Mouse (Mus musculus) lung, adult 18-20 months (tissue): Measurements from ENCODE around the gene Slc12a1.
A peak's percentile ranks its signal among the peaks of the same experiment; 100 is the strongest.
"Not testable (repeated sequence)": the region's sequence is repeated elsewhere in the genome, so short reads cannot be mapped to it uniquely, and the experiment has no call there.

Source experiments
- DNase-seq, 2 experiments: peaks; one replicate each; pipeline ENCODE4 v3.0.0; 2022; ENCODE audit warnings: mixed read lengths in 2 of 2

Slc12a1 gene

GRCm38 (mm10) chr2:125152388-125152787 is at the start of gene Slc12a1:
TSS of gene Slc12a1 (plus strand) at chr2:125152505.
- DNase-seq: no peak

GRCm38 (mm10) chr2:125104491-125104890 is 47.8 kb upstream of the Slc12a1 start:
- DNase-seq: not testable (repeated sequence)

- DNase-seq: not testable (repeated sequence)
Measured at GRCm38 (mm10) chr2:125106536-125106935, 45.8 kb upstream of the Slc12a1 start.

GRCm38 (mm10) chr2:125119381-125120110 is 32.8 kb upstream of the Slc12a1 start:
- no peak for DNase-seq

- no peak for DNase-seq
Measured at GRCm38 (mm10) chr2:125122288-125122623, 30.0 kb upstream of the Slc12a1 start.

- DNase-seq: peak; percentile 47 to 53
Measured at GRCm38 (mm10) chr2:125122624-125123476, 29.5 kb upstream of the Slc12a1 start.

- peak; percentile 73 to 77 for DNase-seq
Measured at GRCm38 (mm10) chr2:125123477-125123852, 28.8 kb upstream of the Slc12a1 start, which contains the start of gene Myef2. TSS of gene Myef2 (minus strand) at chr2:125123661.

- DNase-seq: no peak
Measured at GRCm38 (mm10) chr2:125125824-125126223, 26.5 kb upstream of the Slc12a1 start.

- no peak for DNase-seq
Measured at GRCm38 (mm10) chr2:125126792-125127191, 25.5 kb upstream of the Slc12a1 start.

DNA sequence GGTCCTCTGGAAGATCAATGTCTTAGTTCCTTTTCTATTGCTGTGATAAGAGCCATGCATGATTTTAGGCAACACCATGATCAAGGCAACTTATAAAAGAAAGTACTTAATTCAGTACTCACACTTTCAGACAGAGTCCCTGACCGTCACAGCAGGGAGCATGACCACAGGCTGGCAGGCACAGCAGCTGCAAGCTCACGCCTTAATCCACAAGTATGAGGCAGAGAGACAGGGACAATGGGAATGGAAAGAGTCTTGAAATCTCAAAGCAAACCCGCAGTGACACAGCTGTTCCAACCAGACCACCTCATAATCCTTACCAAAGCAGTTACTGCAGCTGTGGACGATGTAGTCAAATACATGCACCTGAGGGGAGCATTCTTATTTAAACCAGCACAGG is 18.2 kb upstream of the Slc12a1 start:
- DNase-seq: no peak

GRCm38 (mm10) chr2:125135903-125136811 is 16.1 kb upstream of the Slc12a1 start, which contains the start of gene Ctxn2:
TSS of gene Ctxn2 (plus strand) at chr2:125136692.
- peak; percentile 51 to 63 for DNase-seq

- no peak for DNase-seq
Measured at GRCm38 (mm10) chr2:125136846-125137245, 15.5 kb upstream of the Slc12a1 start.

DNA sequence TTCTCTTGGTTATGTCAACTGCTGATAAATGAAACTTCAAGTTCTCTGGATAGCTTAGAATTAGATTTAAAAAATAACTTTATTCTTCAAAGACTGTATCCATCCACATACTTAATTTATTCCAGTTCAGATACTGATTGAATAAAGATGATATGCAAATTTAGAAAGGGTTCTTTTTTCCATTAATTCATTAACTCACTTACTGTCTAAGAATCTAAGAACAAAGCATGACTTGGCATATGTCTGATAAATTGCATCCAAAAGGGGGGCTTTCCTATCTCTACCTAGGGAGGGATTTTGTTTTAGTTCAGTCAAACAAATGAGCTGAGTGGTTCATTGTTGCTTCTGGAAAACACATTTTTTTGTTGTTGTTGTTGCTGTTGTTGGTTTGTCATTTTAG is 10.0 kb upstream of the Slc12a1 start:
- no peak for DNase-seq

DNA sequence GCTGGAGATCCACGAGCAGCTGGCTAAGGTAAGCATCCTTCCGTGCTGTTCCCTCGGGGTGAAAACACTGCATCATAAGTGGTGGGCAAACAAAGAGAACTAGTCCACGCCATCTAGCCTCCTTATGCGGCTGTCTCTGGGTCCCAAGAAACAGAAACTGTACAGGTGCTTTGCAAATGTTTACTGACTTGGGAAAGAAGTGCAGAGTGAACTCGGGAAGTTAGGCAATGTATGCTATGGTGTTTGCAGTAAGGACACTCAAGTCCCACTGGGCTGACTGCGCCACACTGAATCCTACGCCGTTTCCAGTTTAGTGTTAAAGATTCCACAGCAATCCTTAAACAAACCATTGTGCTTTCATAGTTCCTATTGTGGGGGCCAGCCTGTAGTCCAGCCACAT is 2.0 kb downstream of the Slc12a1 start:
- DNase-seq: peak; percentile 25 to 53

DNA sequence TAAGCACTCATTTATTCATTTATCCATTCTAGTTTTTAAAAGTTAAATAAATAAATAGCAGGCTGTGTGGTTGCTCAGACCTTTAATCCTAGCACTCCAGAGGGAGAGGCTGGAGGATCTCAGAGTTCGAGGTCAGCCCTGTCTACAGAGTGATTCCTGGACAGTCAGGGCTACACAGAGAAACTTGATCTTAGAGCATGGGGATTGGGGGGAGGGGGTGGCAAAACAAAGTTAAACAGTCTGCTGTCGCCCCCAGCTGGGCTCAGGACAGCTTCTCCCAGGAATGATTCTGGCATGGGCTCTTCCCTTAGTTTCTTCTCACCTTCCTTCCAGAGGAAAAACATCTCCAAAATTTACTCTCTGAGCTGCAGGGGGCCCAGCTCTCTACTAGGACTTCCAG is 3.2 kb downstream of the Slc12a1 start:
- DNase-seq: no peak

DNA sequence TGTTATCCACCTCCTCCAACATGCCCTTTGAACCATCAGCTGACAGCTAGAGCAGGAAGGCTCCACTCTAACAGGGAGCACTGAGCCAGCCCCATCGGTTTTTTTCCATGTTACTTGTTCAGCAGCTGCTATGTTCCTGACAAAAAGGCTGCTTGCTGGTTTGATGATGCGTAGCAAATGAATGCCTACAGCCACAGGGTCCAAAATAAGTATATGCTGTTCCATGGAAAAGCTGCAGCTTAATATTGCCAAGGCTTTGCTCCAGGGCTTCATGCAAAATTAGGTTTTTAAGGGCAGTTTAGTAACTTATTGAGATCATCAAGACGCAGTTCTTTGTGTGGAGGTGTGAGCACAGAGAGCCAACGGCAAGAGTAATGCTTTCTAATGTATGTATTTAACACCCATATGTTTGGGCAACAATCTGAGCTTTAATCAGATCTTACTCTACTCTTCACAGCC is 9.7 kb downstream of the Slc12a1 start:
- DNase-seq: no peak

- no peak for DNase-seq
Measured at GRCm38 (mm10) chr2:125178225-125178798, 26.0 kb downstream of the Slc12a1 start.

- no peak for DNase-seq
Measured at GRCm38 (mm10) chr2:125187904-125188303, 35.6 kb downstream of the Slc12a1 start.

GRCm38 (mm10) chr2:125189197-125189596 is 36.9 kb downstream of the Slc12a1 start:
- DNase-seq: peak; percentile 25 to 50

GRCm38 (mm10) chr2:125192905-125193304 is 40.6 kb downstream of the Slc12a1 start:
- no peak for DNase-seq

GRCm38 (mm10) chr2:125196771-125197170 is 44.5 kb downstream of the Slc12a1 start:
- DNase-seq: no peak

DNA sequence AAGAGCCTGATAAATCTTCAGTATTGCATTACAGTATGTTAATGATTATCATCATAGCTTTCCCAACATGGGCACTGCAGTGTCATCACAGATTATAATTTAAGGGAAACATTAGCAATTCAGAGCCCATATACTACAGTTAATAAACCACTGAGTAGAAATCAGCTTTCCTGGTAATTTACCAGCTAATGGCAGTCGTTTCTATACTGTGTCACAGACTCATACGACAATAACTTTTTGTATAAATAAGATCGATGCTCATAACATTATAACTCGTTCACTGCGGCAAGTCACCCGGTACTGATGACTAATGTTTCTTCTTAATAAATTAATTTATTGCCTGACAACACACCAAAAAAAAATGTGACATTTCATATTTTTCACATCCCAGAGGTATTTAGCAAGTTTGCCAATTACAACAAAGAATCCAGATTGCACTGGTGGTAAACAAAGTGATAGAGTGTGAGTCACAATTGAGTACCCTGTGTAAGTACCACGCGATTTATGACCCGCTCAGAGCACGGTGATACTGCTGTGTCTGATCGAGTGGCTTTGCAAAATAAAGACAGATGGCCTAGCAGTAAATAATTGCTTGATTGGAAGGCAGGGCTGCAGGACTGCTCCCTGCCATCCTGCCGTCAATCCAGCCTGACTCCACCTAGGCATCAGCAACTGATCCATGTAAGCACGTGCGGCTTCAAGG is 56.7 kb downstream of the Slc12a1 start:
- DNase-seq: no peak
